Mouse (Mus musculus) hindbrain, embryonic 10.5 days (tissue): ENCODE data around the gene Tmem120b. TPM values are rescaled to one million over a fixed set of nuclear protein-coding genes. Genes with fewer than 3 reads are reported as not detected.
"Not testable (repeated sequence)": the region's sequence is repeated elsewhere in the genome, so short reads cannot be mapped to it uniquely, and the experiment has no call there.

Experiments used
- DNase-seq: peaks from one replicate; pipeline ENCODE4 v3.0.0-alpha.2; 2017; ENCODE audit warnings: low spot score
- H3K27ac ChIP-seq: fragments of 300-500 bp; sonication (generic); 2 replicates; pipeline ENCODE4 v1.5.1; 2016; ENCODE audit warnings: mild to moderate bottlenecking, moderate library complexity
- H3K27me3 ChIP-seq: fragments of 300-500 bp; sonication (generic); 2 replicates; pipeline ENCODE4 v1.6.1; 2016; ENCODE audit warnings: mild to moderate bottlenecking; ENCODE audit not compliant: poor library complexity, insufficient read depth, severe bottlenecking
- H3K36me3 ChIP-seq: fragments of 300-500 bp; sonication (generic); 2 replicates; pipeline ENCODE4 v1.6.1; 2016; ENCODE audit warnings: mild to moderate bottlenecking, moderate library complexity
- H3K4me1 ChIP-seq: fragments of 300-500 bp; sonication (generic); replicated peaks from 2 replicates; pipeline ENCODE4 v1.6.1; 2016; ENCODE audit warnings: mild to moderate bottlenecking
- H3K4me3 ChIP-seq: fragments of 300-500 bp; sonication (generic); 2 replicates; pipeline ENCODE4 v1.5.1; 2016; ENCODE audit warnings: mild to moderate bottlenecking, moderate library complexity
- H3K9me3 ChIP-seq: fragments of 300-500 bp; sonication (generic); 2 replicates; pipeline ENCODE4 v1.6.1; 2016; ENCODE audit warnings: mild to moderate bottlenecking, moderate library complexity
- WGBS: fragments of 180-500 bp; shearing (Covaris S2); methylation state at CpG from one replicate; pipeline ENCODE4 v1.1.7; 2016; 5-methylcytosine and 5-hydroxymethylcytosine counted together
- polyA plus RNA-seq: library from polyadenylated mRNA; unstranded; fragments of >200 nt; fragmentation: Nextera tagmentation; extraction: Ambion mirVana; gene quantifications from 2 replicates; pipeline ENCODE4 v1.2.1, GENCODE M21; 2016

The Tmem120b gene
- polyA plus RNA-seq, 1 experiment from 2014 or later: 12.9 TPM

GRCm38 (mm10) chr5:123059757-123060520, 8.3 kb upstream of the Tmem120b start:
- no peak overlapping the region for H3K4me3 ChIP-seq
- 38% methylated on average over 14 of the region's 14 CpGs for WGBS
- no peaks in the 10 kb centered on the region for H3K27me3 ChIP-seq
- H3K36me3 ChIP-seq: no peaks in the 10 kb centered on the region
- no peak overlapping the region for H3K27ac ChIP-seq
- peaks cover 12% of the 10 kb centered on the region; the same call in 1 of the 2 replicates for H3K4me1 ChIP-seq
- H3K9me3 ChIP-seq: no peaks in the 10 kb centered on the region
- DNase-seq: no peak

DNA sequence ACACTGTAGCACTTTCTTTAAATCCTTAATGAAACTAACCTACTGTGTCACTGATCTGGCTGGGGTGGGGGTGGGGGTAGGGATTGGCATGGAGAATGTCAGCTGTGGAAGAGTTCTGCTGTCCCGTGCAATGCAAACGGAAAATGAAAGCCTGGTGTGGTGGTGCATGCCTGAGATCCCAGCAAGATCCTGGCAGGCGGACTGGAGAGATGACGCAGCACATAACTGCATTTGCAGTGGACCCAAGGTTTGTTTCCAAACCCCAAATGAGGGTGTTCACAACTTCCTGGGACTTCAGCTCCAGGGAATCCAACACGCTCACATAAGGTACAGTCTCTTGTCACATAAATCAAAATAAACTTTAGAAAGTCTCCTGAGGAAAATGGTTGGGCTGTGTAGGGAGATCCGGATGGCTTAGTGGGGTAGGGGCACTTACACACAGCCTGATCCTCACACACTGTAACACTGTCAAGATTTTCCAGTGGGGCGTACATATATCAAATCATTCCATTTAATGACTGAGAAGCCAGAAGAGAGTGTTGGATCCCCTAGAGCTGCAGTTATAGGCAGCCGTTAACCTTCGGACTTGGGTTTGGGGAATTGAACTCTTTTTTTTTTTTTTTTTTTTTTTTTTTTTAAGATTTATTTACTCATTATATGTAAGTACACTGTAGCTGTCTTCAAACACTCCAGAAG, 7.4 kb upstream of the Tmem120b start:
- WGBS: 85% methylated on average over 9 of the region's 9 CpGs
- Histone ChIP-seq H3K4me1 (peaks cover 12% of the 10 kb centered on the region; the same call in 1 of the 2 replicates), H3K4me3 (no peak overlapping the region), H3K36me3 (no peaks in the 10 kb centered on the region), H3K27me3 (no peaks in the 10 kb centered on the region), H3K9me3 (no peaks in the 10 kb centered on the region), H3K27ac (no peak overlapping the region)
- DNase-seq: no peak

DNA sequence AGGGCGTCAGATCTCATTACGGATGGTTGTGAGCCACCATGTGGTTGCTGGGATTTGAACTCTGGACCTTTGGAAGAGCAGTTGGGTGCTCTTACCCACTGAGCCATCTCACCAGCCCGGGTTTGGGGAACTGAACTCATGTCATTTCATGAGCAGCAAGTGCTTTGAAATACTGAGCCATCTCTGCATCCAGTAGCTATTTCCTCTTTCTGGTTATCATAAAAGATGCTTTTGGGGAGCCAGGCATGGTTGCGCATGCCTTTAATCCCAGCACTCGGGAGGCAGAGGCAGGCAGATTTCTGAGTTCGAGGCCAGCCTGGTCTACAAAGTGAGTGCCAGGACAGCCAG, 6.8 kb upstream of the Tmem120b start:
- H3K4me1 ChIP-seq: peaks cover 12% of the 10 kb centered on the region; the same call in 1 of the 2 replicates
- not testable (repeated sequence) for H3K27me3 ChIP-seq, H3K4me3 ChIP-seq, H3K36me3 ChIP-seq, DNase-seq, H3K27ac ChIP-seq, H3K9me3 ChIP-seq
- WGBS: 77% methylated on average over 6 of the region's 6 CpGs

- H3K9me3 ChIP-seq: no peaks in the 10 kb centered on the region
- peaks cover 15% of the 10 kb centered on the region; the same call in 1 of the 2 replicates for H3K4me1 ChIP-seq
- no peaks in the 10 kb centered on the region for H3K36me3 ChIP-seq
- no peaks in the 10 kb centered on the region for H3K27me3 ChIP-seq
- no peak overlapping the region for H3K4me3 ChIP-seq
- no peak for DNase-seq
- H3K27ac ChIP-seq: no peak overlapping the region
- 90% methylated on average over 3 of the region's 3 CpGs for WGBS
Measured at GRCm38 (mm10) chr5:123063141-123063540, 5.1 kb upstream of the Tmem120b start.

GRCm38 (mm10) chr5:123064207-123064606, 4.0 kb upstream of the Tmem120b start:
- DNase-seq: peak; percentile 48
- H3K9me3 ChIP-seq: no peaks in the 10 kb centered on the region
- 0 out of 2 replicates have a peak, but pooled peaks cover 8% of the 10 kb centered on the region for H3K4me1 ChIP-seq
- H3K36me3 ChIP-seq: no peaks in the 10 kb centered on the region
- no peak overlapping the region for H3K27ac ChIP-seq
- 31% methylated on average over 6 of the region's 6 CpGs for WGBS
- no peak overlapping the region for H3K4me3 ChIP-seq
- H3K27me3 ChIP-seq: no peaks in the 10 kb centered on the region

DNA sequence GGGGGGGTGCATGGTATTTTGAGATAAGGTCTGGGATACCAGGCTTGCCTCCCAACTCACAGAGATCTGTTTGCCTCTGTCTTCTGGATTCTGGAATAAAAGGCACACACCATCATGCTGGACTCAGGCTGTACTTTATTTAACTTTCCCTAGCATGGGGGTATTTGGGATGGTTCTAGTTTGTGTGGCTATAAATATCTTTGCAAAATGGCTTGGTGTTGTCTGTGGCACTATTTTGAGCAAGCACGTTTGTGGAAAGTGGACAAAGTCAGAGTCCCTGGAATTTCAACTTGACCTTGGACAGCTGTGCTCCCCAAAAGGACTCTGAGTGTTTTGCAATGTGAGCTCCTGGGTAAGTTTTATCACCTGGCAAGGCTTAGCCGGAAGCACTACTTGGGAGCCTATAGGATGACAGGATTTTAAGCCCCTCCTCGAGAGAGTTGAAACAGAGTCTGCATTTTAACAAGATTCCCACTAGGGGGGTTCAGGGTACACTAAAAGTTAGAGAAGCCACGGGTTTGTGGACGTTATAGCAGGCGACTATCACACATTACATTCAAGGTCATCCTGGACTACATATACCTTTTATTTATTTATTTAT, 720 bp upstream of the Tmem120b start:
- H3K27ac ChIP-seq: no peak overlapping the region
- H3K36me3 ChIP-seq: no peaks in the 10 kb centered on the region
- 29% methylated on average over 6 of the region's 6 CpGs for WGBS
- H3K27me3 ChIP-seq: no peaks in the 10 kb centered on the region
- no peaks in the 10 kb centered on the region for H3K9me3 ChIP-seq
- no peak overlapping the region for H3K4me3 ChIP-seq
- 0 out of 2 replicates have a peak, but pooled peaks cover 3% of the 10 kb centered on the region for H3K4me1 ChIP-seq
- DNase-seq: no peak

DNA sequence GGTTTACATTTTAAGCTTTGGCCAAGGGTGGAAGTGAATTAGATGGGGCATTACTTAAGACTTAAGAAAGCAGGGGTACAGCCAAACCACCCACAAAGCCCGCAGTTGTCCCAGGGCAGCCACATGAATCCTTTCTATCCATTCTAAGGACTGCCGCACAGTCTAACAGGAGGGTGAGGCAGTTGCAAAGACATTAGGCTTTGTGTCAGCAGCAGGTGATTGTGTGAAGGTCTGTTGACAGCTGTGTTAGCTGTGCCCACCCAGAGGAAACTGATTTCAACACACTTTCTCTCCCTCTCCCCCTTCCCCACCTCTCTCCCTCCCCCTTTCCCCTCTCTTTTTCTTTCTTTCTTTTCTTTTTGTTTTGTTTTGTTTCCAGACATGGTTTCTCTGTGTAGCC, 499 bp downstream of the Tmem120b start:
- no peak overlapping the region for H3K27ac ChIP-seq
- H3K9me3 ChIP-seq: no peaks in the 10 kb centered on the region
- 0 out of 2 replicates have a peak, but pooled peaks cover 3% of the 10 kb centered on the region for H3K4me1 ChIP-seq
- H3K36me3 ChIP-seq: no peaks in the 10 kb centered on the region
- H3K27me3 ChIP-seq: no peaks in the 10 kb centered on the region
- WGBS: 90% methylated on average over 2 of the region's 2 CpGs
- no peak overlapping the region for H3K4me3 ChIP-seq
- DNase-seq: no peak

DNA sequence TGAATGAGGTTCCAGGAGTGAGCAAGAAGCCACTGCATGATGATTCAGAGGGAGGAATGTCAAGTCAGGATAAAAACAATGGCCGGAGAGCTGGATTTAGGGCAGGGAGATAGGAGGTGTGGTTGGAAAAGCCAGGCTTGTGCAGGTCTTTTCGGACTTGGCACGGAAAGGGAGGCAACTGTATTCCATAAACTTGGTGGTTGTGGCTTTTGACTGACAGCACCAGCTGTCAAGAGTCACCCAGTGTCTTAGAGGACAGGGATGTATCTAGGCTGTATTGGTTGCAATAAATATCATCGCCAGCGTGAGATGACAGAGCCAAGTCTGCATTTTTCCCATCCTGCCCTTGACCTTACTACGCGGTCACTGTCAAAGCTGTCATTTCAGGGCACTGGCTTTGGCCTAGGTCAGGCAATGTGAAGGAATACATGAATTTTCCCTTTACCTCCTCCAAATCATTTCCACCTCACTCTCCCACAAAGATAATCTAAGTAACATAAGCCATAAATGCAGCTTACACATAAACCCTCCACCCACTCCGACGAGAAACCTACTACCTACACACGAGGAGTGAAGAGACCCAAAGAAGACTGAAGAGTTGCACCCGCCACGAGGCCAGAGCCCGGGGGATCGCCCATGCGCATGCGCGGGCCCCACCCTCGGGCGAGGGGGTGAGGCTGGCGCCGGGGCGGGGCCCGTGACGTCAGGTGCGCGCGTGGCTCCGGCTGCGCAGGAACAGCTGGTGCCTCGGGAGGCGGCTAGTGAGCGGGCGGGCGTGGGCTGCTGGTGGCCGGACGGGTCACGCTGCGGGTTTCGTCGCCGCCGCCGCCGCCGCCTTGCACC, 7.6 kb downstream of the Tmem120b start:
- peak overlapping the region; percentile 90 for H3K27ac ChIP-seq
- peak overlapping the region; percentile 83 for H3K4me3 ChIP-seq
- no peaks in the 10 kb centered on the region for H3K27me3 ChIP-seq
- peaks cover 3% of the 10 kb centered on the region; the same call in 1 of the 2 replicates for H3K9me3 ChIP-seq
- peaks cover 30% of the 10 kb centered on the region for H3K4me1 ChIP-seq
- WGBS: 9% methylated on average over 45 of the region's 45 CpGs
- peak; percentile 89 for DNase-seq
- peaks cover 2% of the 10 kb centered on the region; the same call in 1 of the 2 replicates for H3K36me3 ChIP-seq

GRCm38 (mm10) chr5:123076419-123077281, 8.4 kb downstream of the Tmem120b start:
- Histone ChIP-seq H3K4me3 (peak overlapping the region; percentile 83), H3K36me3 (peaks cover 2% of the 10 kb centered on the region; the same call in 1 of the 2 replicates), H3K9me3 (peaks cover 3% of the 10 kb centered on the region; the same call in 1 of the 2 replicates), H3K27ac (peak overlapping the region; percentile 90), H3K4me1 (peaks cover 30% of the 10 kb centered on the region), H3K27me3 (no peaks in the 10 kb centered on the region)
- 5% methylated on average over 35 of the region's 35 CpGs for WGBS
- DNase-seq: no peak

GRCm38 (mm10) chr5:123079568-123079967, 11.4 kb downstream of the Tmem120b start:
- Histone ChIP-seq H3K9me3 (peaks cover 3% of the 10 kb centered on the region; the same call in 1 of the 2 replicates), H3K4me1 (peaks cover 30% of the 10 kb centered on the region), H3K36me3 (peaks cover 2% of the 10 kb centered on the region; the same call in 1 of the 2 replicates), H3K4me3 (no peak overlapping the region), H3K27ac (no peak overlapping the region), H3K27me3 (no peaks in the 10 kb centered on the region)
- 85% methylated on average over 1 of the region's 1 CpGs for WGBS
- DNase-seq: no peak

GRCm38 (mm10) chr5:123080041-123080440, 11.8 kb downstream of the Tmem120b start:
- Histone ChIP-seq H3K9me3 (peaks cover 3% of the 10 kb centered on the region; the same call in 1 of the 2 replicates), H3K4me3 (no peak overlapping the region), H3K36me3 (peaks cover 2% of the 10 kb centered on the region; the same call in 1 of the 2 replicates), H3K4me1 (peaks cover 29% of the 10 kb centered on the region), H3K27ac (no peak overlapping the region), H3K27me3 (no peaks in the 10 kb centered on the region)
- DNase-seq: no peak
- 82% methylated on average over 8 of the region's 8 CpGs for WGBS
